Mouse (Mus musculus): Measurements from ENCODE around the gene Afg1l. TPM values are rescaled to one million over a fixed set of nuclear protein-coding genes. Genes with fewer than 3 reads are reported as not detected.

Gene Afg1l
- polyA plus RNA-seq, 1 experiment from 2014 or later, result 12.0 TPM

DNA sequence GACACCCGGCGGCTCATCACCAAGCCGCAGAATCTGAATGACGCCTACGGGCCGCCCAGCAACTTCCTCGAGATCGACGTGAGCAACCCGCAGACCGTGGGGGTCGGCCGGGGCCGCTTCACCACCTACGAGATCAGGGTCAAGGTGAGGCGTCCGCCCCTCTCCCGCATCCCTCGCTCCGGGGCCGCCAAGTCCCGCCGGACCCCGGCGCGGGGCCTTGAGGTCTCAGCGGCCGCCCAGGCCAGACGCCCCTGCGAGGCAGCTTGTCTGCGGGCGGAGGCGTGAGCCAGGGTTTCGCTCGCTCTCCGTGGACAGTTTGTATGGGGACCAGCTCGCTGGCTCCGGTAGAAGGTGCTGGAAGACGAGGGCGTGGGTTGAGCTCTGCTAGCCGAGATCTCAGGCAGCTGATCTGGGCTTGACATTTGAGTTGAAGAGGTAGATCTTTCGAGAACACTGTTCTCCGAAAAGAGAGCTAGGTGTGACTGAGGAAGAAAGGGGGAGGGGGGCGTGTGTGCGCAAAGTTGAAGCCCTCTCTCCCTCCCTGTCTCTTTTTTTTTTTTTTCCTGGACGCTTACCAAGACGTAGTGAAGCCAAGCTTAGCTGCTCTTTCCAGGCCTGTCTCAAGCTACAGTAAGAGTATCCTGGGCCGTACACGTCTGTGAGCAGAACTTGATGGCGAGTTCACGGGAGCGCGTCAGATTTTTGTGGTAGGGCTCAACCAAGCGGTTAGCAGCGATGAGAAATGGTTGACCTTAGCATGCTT lies 24.2 kb upstream of the Afg1l start:
- Histone ChIP-seq H3K4me3 (peak overlapping the region; percentile 98), H3K27me3 (replicated peaks) (no peaks in the 10 kb centered on the region), H3K36me3 (peaks cover 23% of the 10 kb centered on the region), H3K4me2 (peak overlapping the region; percentile 89), H3K9me3 (0 out of 2 replicates have a peak, but pooled peaks cover 4% of the 10 kb centered on the region), H3K4me1 (peaks cover 44% of the 10 kb centered on the region), H3K27ac (replicated peaks) (peak overlapping the region; percentile 98), H3K9ac (peak overlapping the region; percentile 92)
- peak; percentile 35 for ATAC-seq (ENCODE audit: extremely low read depth, insufficient number of reproducible peaks, low FRiP score, low TSS enrichment)
- WGBS, result under 1% methylated on average over 55 of the region's 55 CpGs

- WGBS, result under 1% methylated on average over 68 of the region's 68 CpGs
- Histone ChIP-seq H3K4me3 (peak within 1 kb of the TSS; percentile 98), H3K4me2 (peak within 1 kb of the TSS; percentile 89), H3K27ac (replicated peaks) (peak within 1 kb of the TSS; percentile 98), H3K27me3 (replicated peaks) (no peaks in the 10 kb centered on the region), H3K9me3 (0 out of 2 replicates have a peak, but pooled peaks cover 4% of the 10 kb centered on the region), H3K36me3 (peaks cover 16% of the 10 kb centered on the region), H3K4me1 (peaks cover 38% of the 10 kb centered on the region), H3K9ac (peak within 1 kb of the TSS; percentile 92)
- peak; percentile 97 for ATAC-seq (ENCODE audit: extremely low read depth, insufficient number of reproducible peaks, low FRiP score, low TSS enrichment)
Observed at GRCm38 (mm10) chr10:42501775-42502348, 23.5 kb upstream of the Afg1l start, which contains the start of gene Snx3. Snx3 (plus strand) TSS chr10:42502030.

- Histone ChIP-seq H3K27ac (replicated peaks) (peak overlapping the region; percentile 98), H3K4me2 (peak overlapping the region; percentile 89), H3K4me1 (peaks cover 35% of the 10 kb centered on the region), H3K9me3 (0 out of 2 replicates have a peak, but pooled peaks cover 4% of the 10 kb centered on the region), H3K9ac (peak overlapping the region; percentile 92), H3K36me3 (peaks cover 11% of the 10 kb centered on the region), H3K27me3 (replicated peaks) (no peaks in the 10 kb centered on the region), H3K4me3 (peak overlapping the region; percentile 98)
- WGBS, result 67% methylated on average over 5 of the region's 5 CpGs
- ATAC-seq (ENCODE audit: extremely low read depth, insufficient number of reproducible peaks, low FRiP score, low TSS enrichment), result no peak
Observed at GRCm38 (mm10) chr10:42501161-42501560, 22.8 kb upstream of the Afg1l start.

- no peak for ATAC-seq (ENCODE audit: extremely low read depth, insufficient number of reproducible peaks, low FRiP score, low TSS enrichment)
- peaks cover 30% of the 10 kb centered on the region for H3K4me1 ChIP-seq
- no peak overlapping the region for H3K9ac ChIP-seq
- H3K36me3 ChIP-seq, result peaks cover 9% of the 10 kb centered on the region
- no peak overlapping the region for H3K4me2 ChIP-seq
- 87% methylated on average over 8 of the region's 8 CpGs for WGBS
- no peak overlapping the region for H3K4me3 ChIP-seq
- peak overlapping the region; percentile 98 for H3K27ac ChIP-seq (replicated peaks)
- no peaks in the 10 kb centered on the region for H3K27me3 ChIP-seq (replicated peaks)
- 0 out of 2 replicates have a peak, but pooled peaks cover 4% of the 10 kb centered on the region for H3K9me3 ChIP-seq
Observed at GRCm38 (mm10) chr10:42500611-42501010, 22.2 kb upstream of the Afg1l start.

DNA sequence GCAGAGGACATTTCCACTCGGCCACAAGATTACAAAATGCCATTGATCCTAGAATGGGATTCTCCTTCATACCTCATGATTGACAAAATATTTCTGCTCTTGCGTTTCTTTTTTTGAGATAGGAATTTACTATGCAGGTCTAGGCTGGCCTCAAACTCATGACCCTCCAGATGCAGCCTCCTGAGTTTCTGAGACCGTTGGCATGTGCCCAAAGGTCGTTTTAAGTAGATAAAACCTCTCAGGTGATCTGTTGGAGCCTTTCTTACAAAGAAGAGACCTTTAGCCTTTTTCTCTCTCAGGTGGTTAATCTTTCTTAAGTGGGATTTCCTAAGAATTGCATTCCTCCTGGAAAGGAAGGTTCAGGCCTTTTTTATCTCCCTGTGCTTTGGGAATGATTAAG lies 14.6 kb upstream of the Afg1l start:
- no peak for ATAC-seq (ENCODE audit: extremely low read depth, insufficient number of reproducible peaks, low FRiP score, low TSS enrichment)
- no peaks in the 10 kb centered on the region for H3K9me3 ChIP-seq
- H3K27me3 ChIP-seq (replicated peaks), result no peaks in the 10 kb centered on the region
- H3K4me3 ChIP-seq, result no peak overlapping the region
- peaks cover 16% of the 10 kb centered on the region for H3K4me1 ChIP-seq
- no peak overlapping the region for H3K4me2 ChIP-seq
- H3K36me3 ChIP-seq, result no peaks in the 10 kb centered on the region
- no peak overlapping the region for H3K27ac ChIP-seq (replicated peaks)
- WGBS, result 50% methylated on average over 4 of the region's 4 CpGs
- no peak overlapping the region for H3K9ac ChIP-seq

DNA sequence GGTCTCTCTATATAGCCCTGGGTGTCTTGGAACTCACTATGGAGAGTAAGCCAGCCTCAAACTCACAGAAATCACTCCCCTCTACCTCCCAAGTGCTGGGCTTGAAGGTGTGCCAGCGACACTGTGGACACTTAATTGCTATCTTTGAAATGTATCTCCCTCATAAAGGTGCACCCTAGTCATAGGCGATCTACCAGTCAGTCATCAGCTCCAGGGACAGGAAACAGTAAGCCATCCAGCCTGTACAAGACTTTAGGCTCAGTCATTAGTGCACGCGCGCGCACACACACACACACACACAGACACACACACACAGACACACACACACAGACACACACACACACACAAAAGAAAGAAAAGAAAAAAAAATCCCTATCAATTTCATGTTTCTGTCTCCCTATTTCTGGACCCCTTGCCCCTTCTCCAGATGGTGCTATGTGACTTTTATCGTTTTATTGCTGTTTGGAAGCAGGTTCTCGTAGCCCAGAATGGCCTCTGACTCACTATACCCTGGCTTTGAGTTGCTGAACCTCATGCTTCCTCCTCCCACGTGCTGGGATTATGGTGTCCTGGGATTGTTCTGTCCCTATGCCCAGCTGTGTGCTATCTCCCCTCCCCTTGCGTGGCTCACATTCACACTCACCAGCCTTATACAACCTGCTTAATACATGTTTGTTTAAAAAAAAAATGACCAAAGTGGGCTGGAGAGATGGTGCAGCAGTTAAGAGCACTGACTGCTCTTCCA lies 13.8 kb upstream of the Afg1l start:
- H3K27ac ChIP-seq (replicated peaks), result no peak overlapping the region
- peaks cover 16% of the 10 kb centered on the region for H3K4me1 ChIP-seq
- no peak overlapping the region for H3K9ac ChIP-seq
- 85% methylated on average over 10 of the region's 10 CpGs for WGBS
- H3K27me3 ChIP-seq (replicated peaks), result no peaks in the 10 kb centered on the region
- no peaks in the 10 kb centered on the region for H3K36me3 ChIP-seq
- no peak for ATAC-seq (ENCODE audit: extremely low read depth, insufficient number of reproducible peaks, low FRiP score, low TSS enrichment)
- H3K4me3 ChIP-seq, result no peak overlapping the region
- H3K4me2 ChIP-seq, result no peak overlapping the region
- no peaks in the 10 kb centered on the region for H3K9me3 ChIP-seq

GRCm38 (mm10) chr10:42491158-42491557 lies 12.8 kb upstream of the Afg1l start:
- ATAC-seq (ENCODE audit: extremely low read depth, insufficient number of reproducible peaks, low FRiP score, low TSS enrichment), result no peak
- Histone ChIP-seq H3K4me1 (peaks cover 16% of the 10 kb centered on the region), H3K27me3 (replicated peaks) (no peaks in the 10 kb centered on the region), H3K27ac (replicated peaks) (peak overlapping the region; percentile 51), H3K9me3 (no peaks in the 10 kb centered on the region), H3K36me3 (no peaks in the 10 kb centered on the region), H3K9ac (no peak overlapping the region), H3K4me3 (no peak overlapping the region), H3K4me2 (0 out of 2 replicates have a peak overlapping the region, but pooled peaks have one; percentile 5)
- WGBS, result 19% methylated on average over 1 of the region's 1 CpGs

GRCm38 (mm10) chr10:42488606-42489296 lies 10.4 kb upstream of the Afg1l start:
- Histone ChIP-seq H3K27ac (replicated peaks) (peak overlapping the region; percentile 48; the same call in 1 of the 2 replicates), H3K27me3 (replicated peaks) (no peaks in the 10 kb centered on the region), H3K9me3 (no peaks in the 10 kb centered on the region), H3K4me2 (no peak overlapping the region), H3K4me3 (no peak overlapping the region), H3K9ac (no peak overlapping the region), H3K36me3 (no peaks in the 10 kb centered on the region), H3K4me1 (peaks cover 16% of the 10 kb centered on the region)
- 28% methylated on average over 8 of the region's 8 CpGs for WGBS
- ATAC-seq (ENCODE audit: extremely low read depth, insufficient number of reproducible peaks, low FRiP score, low TSS enrichment), result no peak

DNA sequence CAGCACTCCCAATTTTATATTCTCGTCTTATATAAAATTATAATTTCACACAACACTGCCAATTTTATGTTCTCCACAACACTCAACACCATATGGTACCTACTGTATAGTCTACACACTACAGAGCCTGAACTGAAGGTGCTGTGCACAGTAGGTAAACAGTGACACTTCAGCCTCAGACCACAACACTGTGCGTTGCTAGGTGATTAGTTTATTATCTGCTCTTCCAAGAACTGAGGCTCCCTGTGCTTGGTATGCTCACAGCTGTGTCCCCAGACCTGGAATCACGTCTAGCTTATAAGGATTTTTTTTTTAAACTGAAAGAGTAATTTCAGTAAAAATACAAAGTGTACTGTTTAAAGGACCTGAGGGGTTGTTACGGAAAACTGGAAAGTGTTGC lies 2.4 kb upstream of the Afg1l start:
- H3K4me2 ChIP-seq, result no peak overlapping the region
- no peaks in the 10 kb centered on the region for H3K36me3 ChIP-seq
- no peak overlapping the region for H3K4me3 ChIP-seq
- ATAC-seq (ENCODE audit: extremely low read depth, insufficient number of reproducible peaks, low FRiP score, low TSS enrichment), result no peak
- peaks cover 20% of the 10 kb centered on the region for H3K4me1 ChIP-seq
- WGBS, result 69% methylated on average over 4 of the region's 4 CpGs
- no peaks in the 10 kb centered on the region for H3K9me3 ChIP-seq
- no peak overlapping the region for H3K27ac ChIP-seq (replicated peaks)
- H3K9ac ChIP-seq, result no peak overlapping the region
- no peaks in the 10 kb centered on the region for H3K27me3 ChIP-seq (replicated peaks)

GRCm38 (mm10) chr10:42477550-42478340 lies 620 bp downstream of the Afg1l start:
- Histone ChIP-seq H3K27ac (replicated peaks) (peak overlapping the region; percentile 98), H3K4me3 (peak overlapping the region; percentile 79), H3K27me3 (replicated peaks) (no peaks in the 10 kb centered on the region), H3K9ac (peak overlapping the region; percentile 93), H3K4me1 (peaks cover 21% of the 10 kb centered on the region), H3K9me3 (no peaks in the 10 kb centered on the region), H3K36me3 (peaks cover 5% of the 10 kb centered on the region), H3K4me2 (peak overlapping the region; percentile 88)
- 9% methylated on average over 25 of the region's 25 CpGs for WGBS
- peak; percentile 14 for ATAC-seq (ENCODE audit: extremely low read depth, insufficient number of reproducible peaks, low FRiP score, low TSS enrichment)
